Mouse (Mus musculus): ENCODE measurements around the gene Helz.
"Not testable (repeated sequence)": the region's sequence is repeated elsewhere in the genome, so short reads cannot be mapped to it uniquely, and the experiment has no call there.

The Helz gene

DNA sequence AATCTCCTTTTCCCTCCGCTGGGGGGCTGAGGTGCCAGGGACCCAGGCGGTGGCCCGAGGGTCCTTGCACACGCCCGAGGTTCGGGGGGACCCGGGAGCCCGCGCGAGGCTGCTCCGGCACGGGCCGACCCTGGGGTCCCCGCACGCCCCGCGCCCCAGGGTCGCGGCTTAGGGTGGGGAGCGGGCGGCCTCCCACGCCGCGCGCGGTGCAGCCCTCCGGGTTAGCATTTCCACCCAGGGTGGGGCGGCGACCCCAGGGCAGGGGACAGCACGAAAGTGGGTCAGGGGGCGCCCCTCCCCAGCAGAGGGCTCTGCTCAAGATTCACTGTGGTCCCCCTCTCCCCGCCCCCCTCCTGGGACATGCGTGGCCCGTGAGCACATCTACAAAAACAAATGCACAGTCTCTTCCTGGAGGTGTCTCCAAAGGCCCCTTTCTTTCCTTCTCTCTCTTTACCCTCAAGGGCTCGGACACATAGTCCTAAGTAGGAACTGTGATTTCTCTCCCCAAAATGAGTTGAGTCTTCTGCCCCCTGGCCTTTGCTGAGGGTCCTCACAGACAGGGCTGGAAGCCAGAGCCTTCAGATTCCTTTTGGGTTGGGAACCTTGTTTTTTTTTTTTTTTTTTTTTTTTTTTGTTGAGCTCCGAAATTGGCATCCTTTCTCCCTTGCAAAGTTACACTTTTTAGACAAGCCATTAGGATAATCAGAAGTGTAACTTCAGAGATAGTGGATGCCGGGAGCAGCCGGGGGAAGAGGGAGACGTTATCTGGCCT, 660 bp downstream of the Helz start:
- DNase-seq (ENCODE audit: low read depth, low spot score), result no peak

DNA sequence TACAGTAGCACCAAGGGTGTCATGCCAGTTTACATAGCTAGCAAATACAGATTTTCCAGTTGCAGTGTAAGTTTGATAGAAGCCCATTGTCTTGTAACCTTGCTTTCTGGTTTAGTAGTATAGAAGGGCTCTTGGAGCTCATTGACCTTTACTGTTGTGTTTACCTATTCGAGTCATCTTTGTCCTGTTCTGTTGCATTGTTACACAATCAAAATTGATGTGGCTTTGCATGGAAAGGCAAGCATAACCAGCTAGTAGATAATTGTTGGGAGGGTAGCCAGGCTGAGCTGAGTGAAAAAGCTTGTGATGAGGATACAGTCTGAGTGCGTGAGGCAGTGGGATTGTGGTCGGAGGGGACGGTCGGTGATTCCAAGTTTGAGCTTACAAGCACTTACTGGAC, 12.1 kb downstream of the Helz start:
- DNase-seq (ENCODE audit: low read depth, low spot score), result no peak

DNA sequence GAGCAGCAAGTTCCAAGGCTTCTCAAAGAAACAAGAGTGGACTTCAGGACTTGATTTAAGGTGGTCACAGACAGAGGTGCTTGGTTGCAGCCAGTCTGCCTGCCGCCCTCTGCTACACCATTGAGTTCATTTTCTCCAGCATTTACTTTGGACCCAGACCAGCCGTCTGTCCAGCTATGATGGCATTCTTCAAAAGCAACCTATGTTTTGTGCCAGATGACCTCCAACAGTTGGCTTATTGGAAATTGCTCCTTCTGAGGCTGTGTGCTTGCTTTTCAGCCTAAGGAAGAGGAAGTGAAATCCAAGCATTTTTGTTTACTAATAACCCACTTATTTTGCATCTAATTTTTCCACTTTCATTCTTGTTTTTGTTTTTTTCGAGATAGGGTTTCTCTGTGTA, 19.7 kb downstream of the Helz start:
- DNase-seq (ENCODE audit: low read depth, low spot score), result no peak

DNA sequence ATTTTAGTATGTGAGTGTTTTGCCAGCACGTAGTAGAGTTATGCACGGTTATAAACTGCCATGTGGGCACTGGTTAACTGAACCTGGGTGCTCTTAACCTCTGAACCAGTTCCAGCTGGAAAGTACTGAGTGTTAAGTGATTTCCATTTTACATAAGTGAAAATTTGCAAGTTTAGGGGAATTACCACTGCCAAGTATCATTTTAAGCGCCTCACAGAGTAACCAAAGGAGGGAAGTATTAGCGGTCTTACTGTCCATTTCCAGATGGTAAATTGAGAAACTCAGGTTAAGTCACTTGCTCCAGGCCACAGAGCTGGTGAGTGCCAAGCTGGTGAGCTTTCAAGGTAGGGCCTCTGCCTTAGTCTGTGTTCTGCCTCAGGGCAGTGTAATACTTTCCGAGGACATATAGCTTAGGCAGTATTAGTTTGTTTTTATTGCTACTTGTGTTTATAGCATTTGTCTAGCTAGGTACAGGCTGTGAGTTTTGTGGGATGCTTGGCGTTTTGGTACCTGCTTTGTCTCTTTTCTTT, 20.8 kb downstream of the Helz start:
- no peak for DNase-seq (ENCODE audit: low read depth, low spot score)

- DNase-seq (ENCODE audit: low read depth, low spot score), result not testable (repeated sequence)
Observed at GRCm38 (mm10) chr11:107570891-107571290, 23.2 kb downstream of the Helz start.

DNA sequence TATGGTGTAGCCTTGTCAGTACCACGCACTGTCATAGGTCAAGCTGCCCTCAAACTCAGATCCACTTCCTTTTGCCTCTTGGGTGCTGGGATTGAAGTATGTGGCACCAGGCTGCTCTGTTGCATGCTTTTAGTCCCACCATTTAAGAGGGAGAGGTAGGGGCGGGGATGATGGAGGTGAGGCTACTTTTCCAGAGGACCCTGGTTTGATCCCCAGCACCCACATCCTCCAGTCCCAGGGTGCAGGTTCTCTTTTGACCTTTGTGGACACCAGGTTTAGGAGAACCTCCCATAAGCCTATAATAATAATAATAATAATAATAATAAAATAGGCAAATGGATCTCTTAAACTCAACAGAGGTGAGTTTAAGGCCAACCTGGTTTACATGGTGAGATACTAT, 23.6 kb downstream of the Helz start:
- no peak for DNase-seq (ENCODE audit: low read depth, low spot score)

DNA sequence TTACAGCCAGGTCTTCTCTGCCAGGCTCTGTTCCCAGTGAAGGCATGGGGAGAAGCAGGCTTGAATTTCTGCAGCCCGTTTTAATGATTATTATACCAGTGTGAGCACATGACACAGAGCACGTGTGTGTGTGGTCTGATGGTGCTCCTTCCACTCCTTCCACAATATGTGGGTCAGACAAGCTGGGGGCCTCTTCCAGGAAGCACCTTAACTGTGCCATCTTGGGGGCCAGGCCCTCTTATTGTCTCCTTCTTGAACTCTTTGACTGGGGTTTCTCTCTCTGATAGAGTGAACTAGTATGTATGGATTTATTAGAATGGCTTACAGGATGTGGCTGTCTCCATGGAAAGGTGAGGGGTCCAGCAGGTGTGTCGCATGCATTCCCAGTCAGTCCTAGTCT, 24.8 kb downstream of the Helz start:
- DNase-seq (ENCODE audit: low read depth, low spot score), result no peak

- DNase-seq (ENCODE audit: low read depth, low spot score), result no peak
Observed at GRCm38 (mm10) chr11:107573061-107573692, 25.4 kb downstream of the Helz start.

GRCm38 (mm10) chr11:107573847-107574246, 26.1 kb downstream of the Helz start:
- peak; percentile 34 for DNase-seq (ENCODE audit: low read depth, low spot score)

DNA sequence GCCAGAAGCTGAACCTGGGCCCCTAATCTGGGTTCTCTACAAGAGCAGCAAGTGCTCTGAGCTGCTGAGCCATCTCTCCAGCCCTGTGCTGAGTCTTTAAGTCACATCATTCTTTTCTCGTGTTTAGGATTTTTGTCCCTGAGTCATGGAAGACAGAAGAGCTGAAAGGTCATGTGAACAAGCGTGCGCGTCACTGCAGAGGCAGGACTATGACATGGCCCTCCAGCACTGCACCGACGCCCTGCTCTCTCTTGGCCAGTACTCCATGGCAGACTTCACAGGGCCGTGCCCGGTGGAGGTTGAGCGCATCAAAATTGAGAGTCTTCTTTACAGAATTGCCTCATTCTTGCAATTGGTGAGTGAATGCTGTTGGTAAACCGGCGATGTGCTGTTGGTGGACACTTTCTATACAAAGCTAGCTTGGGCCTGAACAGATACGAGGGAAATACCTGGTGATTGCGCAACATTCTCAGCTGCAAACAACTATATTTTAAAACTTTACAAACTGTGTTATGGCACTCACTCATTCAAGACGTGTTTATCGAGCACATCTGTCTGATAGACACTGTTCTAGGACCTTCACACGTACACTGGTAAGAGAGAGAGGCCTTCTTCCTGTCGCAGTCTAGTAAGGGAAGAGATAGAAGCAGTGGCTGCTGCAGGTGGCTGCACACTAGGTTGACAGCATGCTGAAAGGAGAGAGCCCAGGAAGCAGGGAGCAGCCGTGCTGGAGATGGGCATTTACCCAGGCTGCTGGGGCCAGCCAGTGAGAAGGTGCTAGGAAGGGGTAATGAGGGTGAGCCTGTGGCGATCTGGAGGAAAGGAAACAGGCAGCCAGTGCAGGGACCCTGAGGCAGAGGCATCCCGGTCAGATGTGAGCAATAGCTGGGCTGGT, 27.3 kb downstream of the Helz start:
- DNase-seq (ENCODE audit: low read depth, low spot score), result no peak

GRCm38 (mm10) chr11:107576186-107576585, 28.5 kb downstream of the Helz start:
- DNase-seq (ENCODE audit: low read depth, low spot score), result no peak

GRCm38 (mm10) chr11:107577400-107577799, 29.7 kb downstream of the Helz start:
- DNase-seq (ENCODE audit: low read depth, low spot score), result no peak

GRCm38 (mm10) chr11:107578226-107578625, 30.5 kb downstream of the Helz start:
- DNase-seq (ENCODE audit: low read depth, low spot score), result no peak

DNA sequence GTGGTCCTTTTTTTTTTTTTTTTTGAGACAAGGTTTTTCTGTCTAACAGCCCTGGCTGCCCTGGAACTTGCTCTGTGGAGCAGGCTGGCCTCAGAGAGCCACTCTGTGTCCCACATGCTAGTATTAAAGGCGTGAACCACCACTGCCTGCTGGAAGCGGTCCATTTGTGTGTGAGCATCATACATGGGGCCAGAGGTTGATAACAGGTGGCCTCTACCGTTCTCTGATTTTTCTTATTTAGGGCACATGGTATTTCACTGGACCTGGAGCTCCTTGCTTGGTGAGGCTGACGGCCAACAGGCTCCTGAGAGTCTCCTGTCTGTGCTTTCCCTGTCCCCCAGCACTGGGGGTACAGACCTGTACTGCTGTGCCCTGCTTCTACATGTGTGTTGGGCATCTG, 33.1 kb downstream of the Helz start:
- DNase-seq (ENCODE audit: low read depth, low spot score), result no peak

DNA sequence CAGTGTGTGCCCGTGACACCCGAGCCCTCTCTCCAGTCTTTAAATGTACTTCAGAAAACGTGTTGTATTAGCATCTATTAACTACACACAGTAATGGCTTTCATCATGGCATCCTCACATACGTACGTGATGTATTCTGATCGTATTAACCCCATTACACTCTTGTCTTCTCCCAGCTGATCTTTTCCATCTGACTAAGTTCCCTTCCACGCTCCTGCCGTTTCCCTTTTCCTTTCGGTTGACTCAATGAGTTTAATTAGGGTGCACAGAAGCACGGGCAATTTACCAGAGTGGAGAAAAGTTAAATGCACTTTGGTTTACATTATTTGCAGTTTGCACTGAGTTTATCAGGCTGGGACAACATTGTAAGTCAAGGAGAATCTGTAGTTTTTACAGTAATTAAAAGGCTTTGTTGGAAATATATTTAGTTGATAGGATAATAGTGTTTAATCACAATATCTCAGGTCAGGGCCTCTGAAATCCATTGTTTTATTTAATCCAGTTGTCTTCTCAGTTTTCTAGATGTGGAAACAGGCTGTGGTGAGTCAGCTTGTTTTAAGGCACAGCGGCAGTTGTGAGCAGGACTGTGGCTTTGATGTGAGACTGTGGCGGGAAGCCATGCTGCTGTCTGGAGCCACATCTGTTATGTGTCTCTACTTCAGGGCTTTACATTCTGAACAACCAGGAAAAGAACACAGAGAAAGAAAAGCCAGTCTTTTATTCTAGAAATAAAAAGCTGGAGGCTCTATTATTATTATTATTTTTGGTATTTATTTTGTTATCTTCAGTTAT, 37.1 kb downstream of the Helz start:
- DNase-seq (ENCODE audit: low read depth, low spot score), result no peak

DNA sequence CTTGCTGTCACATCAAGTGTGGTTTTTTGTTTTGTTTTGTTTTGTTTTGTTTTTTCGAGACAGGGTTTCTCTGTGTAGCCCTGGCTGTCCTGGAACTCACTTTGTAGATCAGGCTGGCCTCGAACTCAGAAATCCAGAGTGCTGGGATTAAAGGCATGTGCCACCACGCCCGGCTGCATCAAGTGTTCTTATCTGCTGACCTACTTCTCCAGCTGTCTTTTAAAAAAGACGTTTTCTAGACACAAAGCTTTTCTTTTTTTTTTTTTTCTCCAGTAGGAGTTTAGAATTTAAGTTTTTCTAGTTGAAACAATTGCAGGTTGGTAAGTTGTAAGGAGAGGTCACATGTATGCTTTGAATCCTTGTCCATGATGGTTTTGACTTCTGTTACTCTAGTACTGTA, 38.4 kb downstream of the Helz start:
- not testable (repeated sequence) for DNase-seq (ENCODE audit: low read depth, low spot score)

DNA sequence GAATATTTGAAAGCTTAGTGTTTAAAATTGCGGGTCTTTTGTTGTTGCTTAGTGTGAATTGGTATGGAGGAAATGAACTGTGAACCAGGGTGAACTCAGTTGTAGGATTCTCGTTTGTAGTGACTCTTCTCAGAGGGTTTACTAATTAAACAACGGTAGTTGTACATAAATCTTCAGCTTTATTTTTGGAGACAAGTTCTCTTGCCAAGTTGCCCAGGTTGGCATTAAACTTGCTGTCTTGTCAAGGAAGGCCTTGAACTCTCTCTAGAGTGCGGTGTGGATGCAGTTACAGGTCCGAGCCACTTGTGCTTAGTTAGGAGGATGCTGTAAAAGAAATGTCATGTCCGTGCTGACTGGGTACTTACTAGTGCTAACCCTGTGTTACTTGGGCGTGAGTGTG, 39.4 kb downstream of the Helz start:
- DNase-seq (ENCODE audit: low read depth, low spot score), result no peak

DNA sequence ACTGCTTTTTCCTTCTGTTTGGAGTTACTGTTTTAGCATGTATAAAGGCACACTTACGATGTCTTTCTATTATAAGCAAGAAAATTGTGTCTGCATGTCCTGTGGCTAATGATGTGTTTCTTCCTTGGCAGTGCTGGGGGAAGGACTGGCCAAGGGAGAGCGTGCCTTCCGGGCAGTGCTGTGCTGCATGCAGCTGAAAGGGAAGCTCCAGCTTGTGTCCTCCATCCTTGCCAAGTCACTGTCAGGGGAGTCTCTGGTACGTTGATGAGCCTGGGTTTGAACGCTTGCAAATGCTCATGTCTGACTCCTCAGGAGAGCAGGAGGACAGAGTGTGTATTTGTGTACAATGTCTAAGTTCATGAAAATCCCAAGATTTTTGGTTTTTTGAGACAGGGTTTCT, 44.8 kb downstream of the Helz start:
- no peak for DNase-seq (ENCODE audit: low read depth, low spot score)

DNA sequence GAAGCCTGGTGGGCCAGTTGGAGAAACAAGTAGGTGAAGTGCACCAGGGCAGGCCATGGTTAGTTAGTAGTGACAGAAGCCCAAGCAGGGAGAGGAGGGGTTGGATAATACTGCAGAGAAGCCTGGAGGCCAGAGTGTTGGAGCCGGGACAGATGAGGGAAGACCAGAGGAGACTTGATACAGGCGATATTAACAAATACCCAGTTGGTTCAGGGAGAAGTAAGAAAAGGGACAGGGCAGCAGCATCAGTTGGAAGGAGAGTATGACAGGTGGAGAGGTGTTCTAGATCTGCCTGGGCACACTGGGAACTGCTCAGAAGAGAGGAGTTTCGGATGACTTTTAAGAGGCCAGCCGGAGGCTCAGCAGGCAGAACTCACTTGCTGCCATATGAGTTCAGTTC, 49.7 kb downstream of the Helz start:
- DNase-seq (ENCODE audit: low read depth, low spot score), result no peak

GRCm38 (mm10) chr11:107605694-107606093, 58.0 kb downstream of the Helz start:
- DNase-seq (ENCODE audit: low read depth, low spot score), result no peak

GRCm38 (mm10) chr11:107613906-107614305, 66.2 kb downstream of the Helz start:
- DNase-seq (ENCODE audit: low read depth, low spot score), result no peak

Measured in skeletal muscle tissue, adult 2 months (tissue).